Mouse (Mus musculus): ENCODE measurements around the gene Synpr.

DNA sequence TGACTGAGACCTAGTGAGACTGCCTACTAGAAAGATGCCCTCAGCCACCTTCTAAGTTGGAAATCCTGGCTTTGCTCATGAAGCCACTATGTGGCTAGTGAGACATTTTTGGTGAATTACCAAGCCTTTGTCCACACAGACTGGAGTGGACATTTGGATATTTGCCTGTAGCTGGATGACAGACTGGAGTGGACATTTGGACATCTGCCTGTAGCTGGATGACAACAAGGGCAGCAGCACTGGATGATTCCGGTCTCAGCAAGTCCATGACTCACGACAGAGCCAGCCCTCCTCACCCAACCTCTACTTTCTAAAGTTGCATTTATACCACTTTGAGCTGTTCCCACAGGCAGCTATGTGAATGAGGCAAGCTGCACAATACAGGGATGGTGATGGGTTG lies 73.5 kb downstream of the Synpr start:
- TF ChIP-seq POLR2A (IDR thresholded peaks at IDR 0.05; ENCODE audit: low read depth, low read length) (no peak), CHD1 (IDR thresholded peaks at IDR 0.05; ENCODE audit: low read depth, low read length) (no peak), CHD2 (IDR thresholded peaks at IDR 0.05; ENCODE audit: low read length) (no peak), NRF1 (IDR thresholded peaks at IDR 0.05; ENCODE audit: low read depth, low read length) (no peak), E2F4 (IDR thresholded peaks at IDR 0.05; ENCODE audit: insufficient replicate concordance, low read depth, low read length) (no peak)

Data from CH12.LX (cell line).